Mouse (Mus musculus): ENCODE results near the gene Itm2b. TPM values are rescaled to one million over a fixed set of nuclear protein-coding genes. Genes with fewer than 3 reads are reported as not detected.

Itm2b gene
- total and polyA plus RNA-seq, 3 experiments, result 104 to 523 (median 507) TPM

DNA sequence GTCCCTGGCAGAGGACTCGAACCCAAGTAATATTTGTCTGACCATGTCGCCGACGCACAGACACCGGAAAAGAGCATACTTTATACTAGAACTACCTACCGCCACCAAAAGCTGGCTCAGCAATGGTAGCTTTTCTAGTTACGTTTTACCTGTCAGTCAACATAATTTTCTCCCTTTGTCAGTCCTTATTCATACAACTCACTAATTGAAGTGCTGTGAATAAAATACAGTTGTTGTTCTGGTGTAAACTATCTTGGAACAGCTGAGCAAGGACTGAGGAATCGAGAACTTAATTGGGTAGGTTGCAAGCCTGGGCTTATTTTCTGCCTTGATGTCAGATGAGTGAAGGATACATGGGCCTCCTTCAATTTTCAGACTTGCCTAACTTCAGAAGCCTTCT lies 58.6 kb downstream of the Itm2b start:
- Histone ChIP-seq H3K36me3 (replicated peaks) (peaks cover 4% of the 10 kb centered on the region), H3K4me3 (ENCODE audit: low read depth, low read length) (peak overlapping the region; percentile 87), H3K27me3 (ENCODE audit: insufficient read depth, low read length) (no peaks in the 10 kb centered on the region), H3K4me1 (ENCODE audit: insufficient read depth, low read depth, low read length) (peaks cover 33% of the 10 kb centered on the region), H3K9me3 (replicated peaks) (no peaks in the 10 kb centered on the region)
- no peak for TF ChIP-seq GATA1 (IDR thresholded peaks at IDR 0.05; ENCODE audit: borderline replicate concordance, low read length)
- TF ChIP-seq CTCF (IDR thresholded peaks at IDR 0.05; ENCODE audit: low read depth, low read length), result no peak
- no peak for TF ChIP-seq GATA2 (IDR thresholded peaks at IDR 0.05; ENCODE audit: borderline replicate concordance, low read depth, low read length)
- no peak for TF ChIP-seq TAL1 (conservative IDR thresholded peaks at IDR 0.05; ENCODE audit: low read depth, low read length)
- no peak for TF ChIP-seq POLR2AphosphoS5 (IDR thresholded peaks at IDR 0.05; ENCODE audit: insufficient replicate concordance, low read depth, low read length)
- DNase-seq (ENCODE audit: low spot score), result no peak
- no peak for ATAC-seq (ENCODE audit: extremely low read depth, insufficient number of reproducible peaks, low FRiP score, poor library complexity, severe bottlenecking)

DNA sequence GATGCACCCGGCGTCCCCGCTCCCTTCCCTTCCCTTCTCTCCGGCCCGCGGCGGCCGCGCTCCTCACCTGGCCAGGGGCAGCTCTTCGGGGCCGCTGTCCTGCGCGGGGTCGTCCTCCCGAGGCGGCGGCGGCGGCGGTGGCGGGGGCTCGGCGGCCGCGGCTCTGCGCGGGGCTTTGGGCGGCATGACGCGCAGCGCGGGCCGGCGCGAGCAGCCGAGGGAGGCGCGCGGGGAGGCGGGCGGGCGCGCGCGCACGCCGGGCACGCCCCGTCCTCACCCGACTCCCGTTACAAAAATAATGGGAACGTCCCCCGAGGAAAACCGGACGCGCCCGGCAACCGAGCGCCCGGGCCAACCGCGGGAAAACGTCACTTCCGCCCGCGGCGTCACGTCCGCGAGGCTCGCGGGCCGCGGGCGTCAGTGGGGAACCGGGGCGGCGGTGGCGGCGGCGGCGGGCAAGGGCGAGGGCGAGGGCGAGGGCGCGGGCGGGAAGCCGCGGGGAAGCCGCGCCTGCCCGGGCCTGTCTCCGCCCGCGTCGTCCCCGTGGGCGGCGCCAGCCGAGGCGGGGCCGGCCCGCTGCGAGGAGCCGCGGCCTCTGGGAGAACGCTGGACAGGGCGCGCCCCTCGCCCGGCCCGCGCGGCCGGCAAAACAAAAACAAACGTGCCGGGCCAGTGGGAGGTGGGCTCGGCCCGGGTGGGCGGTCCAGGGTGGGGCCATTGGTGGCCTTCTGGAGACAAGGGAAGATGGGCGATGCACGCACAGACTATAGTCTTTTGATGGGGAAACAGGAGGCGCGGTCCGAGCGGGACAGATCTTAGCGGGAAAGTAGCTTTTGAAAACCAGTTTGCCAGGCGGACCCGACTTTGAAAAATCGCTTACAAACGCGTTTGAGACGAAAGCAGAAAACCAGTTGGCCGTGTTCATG lies 59.4 kb downstream of the Itm2b start, which contains the start of gene Rb1:
Gene Rb1 (minus strand): TSS at position 367 of the 926 bp plus-strand sequence.
- H3K36me3 ChIP-seq (replicated peaks), result peaks cover 12% of the 10 kb centered on the region
- peaks cover 40% of the 10 kb centered on the region for H3K4me1 ChIP-seq (ENCODE audit: insufficient read depth, low read depth, low read length)
- H3K9me3 ChIP-seq (replicated peaks), result no peaks in the 10 kb centered on the region
- peak within 1 kb of the TSS; percentile 87 for H3K4me3 ChIP-seq (ENCODE audit: low read depth, low read length)
- H3K27me3 ChIP-seq (ENCODE audit: insufficient read depth, low read length), result no peaks in the 10 kb centered on the region
- DNase-seq (ENCODE audit: low spot score), result peak; percentile 70
- peak; percentile 24; the same call in 1 of the 2 replicates for ATAC-seq (ENCODE audit: extremely low read depth, insufficient number of reproducible peaks, low FRiP score, poor library complexity, severe bottlenecking)
- TF ChIP-seq GATA2 (IDR thresholded peaks at IDR 0.05; ENCODE audit: borderline replicate concordance, low read depth, low read length), result no peak
- TF ChIP-seq TAL1 (conservative IDR thresholded peaks at IDR 0.05; ENCODE audit: low read depth, low read length), result no peak
- no peak for TF ChIP-seq CTCF (IDR thresholded peaks at IDR 0.05; ENCODE audit: low read depth, low read length)
- no peak for TF ChIP-seq POLR2AphosphoS5 (IDR thresholded peaks at IDR 0.05; ENCODE audit: insufficient replicate concordance, low read depth, low read length)
- TF ChIP-seq GATA1 (IDR thresholded peaks at IDR 0.05; ENCODE audit: borderline replicate concordance, low read length), result no peak

GRCm38 (mm10) chr14:73324634-73325455 lies 60.2 kb downstream of the Itm2b start:
- ATAC-seq (ENCODE audit: extremely low read depth, insufficient number of reproducible peaks, low FRiP score, poor library complexity, severe bottlenecking) (no peak; the same call in 1 of the 2 replicates), DNase-seq (ENCODE audit: low spot score) (peak; percentile 48)
- peaks cover 49% of the 10 kb centered on the region for H3K4me1 ChIP-seq (ENCODE audit: insufficient read depth, low read depth, low read length)
- no peaks in the 10 kb centered on the region for H3K9me3 ChIP-seq (replicated peaks)
- TF ChIP-seq CTCF (IDR thresholded peaks at IDR 0.05; ENCODE audit: low read depth, low read length) (no peak), GATA1 (IDR thresholded peaks at IDR 0.05; ENCODE audit: borderline replicate concordance, low read length) (no peak), TAL1 (conservative IDR thresholded peaks at IDR 0.05; ENCODE audit: low read depth, low read length) (no peak), POLR2AphosphoS5 (IDR thresholded peaks at IDR 0.05; ENCODE audit: insufficient replicate concordance, low read depth, low read length) (no peak), GATA2 (IDR thresholded peaks at IDR 0.05; ENCODE audit: borderline replicate concordance, low read depth, low read length) (no peak)
- peaks cover 20% of the 10 kb centered on the region for H3K36me3 ChIP-seq (replicated peaks)
- peak overlapping the region; percentile 87 for H3K4me3 ChIP-seq (ENCODE audit: low read depth, low read length)
- H3K27me3 ChIP-seq (ENCODE audit: insufficient read depth, low read length), result no peaks in the 10 kb centered on the region

DNA sequence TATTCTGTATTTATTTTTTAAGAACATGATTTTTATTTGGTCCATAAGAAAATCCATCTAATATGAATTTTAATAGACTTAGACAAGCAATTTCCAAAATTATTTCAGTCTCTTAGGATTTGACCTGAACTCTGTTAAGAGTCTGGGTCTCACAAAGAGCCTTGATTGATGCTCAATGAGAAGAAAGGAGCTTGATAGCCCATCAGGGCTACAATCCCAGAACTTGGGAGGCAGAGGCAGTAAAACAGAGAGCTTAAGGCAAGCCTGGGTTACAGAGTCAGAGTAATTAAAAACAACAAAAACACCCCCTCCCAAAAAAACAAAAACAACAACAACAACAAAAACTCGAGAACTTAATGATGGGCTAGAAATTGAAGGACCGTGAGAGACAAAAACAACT lies 61.1 kb downstream of the Itm2b start:
- TF ChIP-seq GATA2 (IDR thresholded peaks at IDR 0.05; ENCODE audit: borderline replicate concordance, low read depth, low read length), result no peak
- no peak for TF ChIP-seq GATA1 (IDR thresholded peaks at IDR 0.05; ENCODE audit: borderline replicate concordance, low read length)
- no peak for TF ChIP-seq TAL1 (conservative IDR thresholded peaks at IDR 0.05; ENCODE audit: low read depth, low read length)
- no peak for TF ChIP-seq CTCF (IDR thresholded peaks at IDR 0.05; ENCODE audit: low read depth, low read length)
- H3K4me1 ChIP-seq (ENCODE audit: insufficient read depth, low read depth, low read length), result peaks cover 49% of the 10 kb centered on the region
- no peaks in the 10 kb centered on the region for H3K27me3 ChIP-seq (ENCODE audit: insufficient read depth, low read length)
- ATAC-seq (ENCODE audit: extremely low read depth, insufficient number of reproducible peaks, low FRiP score, poor library complexity, severe bottlenecking) (no peak), DNase-seq (ENCODE audit: low spot score) (no peak)
- H3K4me3 ChIP-seq (ENCODE audit: low read depth, low read length), result peak overlapping the region; percentile 87; the same call in 1 of the 2 replicates
- H3K9me3 ChIP-seq (replicated peaks), result no peaks in the 10 kb centered on the region
- peaks cover 27% of the 10 kb centered on the region for H3K36me3 ChIP-seq (replicated peaks)

- ATAC-seq (ENCODE audit: extremely low read depth, insufficient number of reproducible peaks, low FRiP score, poor library complexity, severe bottlenecking) (peak; percentile 79), DNase-seq (ENCODE audit: low spot score) (peak; percentile 23)
- Histone ChIP-seq H3K36me3 (replicated peaks) (peaks cover 36% of the 10 kb centered on the region), H3K9me3 (replicated peaks) (no peaks in the 10 kb centered on the region), H3K4me1 (ENCODE audit: insufficient read depth, low read depth, low read length) (peaks cover 49% of the 10 kb centered on the region), H3K27me3 (ENCODE audit: insufficient read depth, low read length) (no peaks in the 10 kb centered on the region), H3K4me3 (ENCODE audit: low read depth, low read length) (no peak overlapping the region; the same call in 1 of the 2 replicates)
- TF ChIP-seq GATA1 (IDR thresholded peaks at IDR 0.05; ENCODE audit: borderline replicate concordance, low read length) (no peak), TAL1 (conservative IDR thresholded peaks at IDR 0.05; ENCODE audit: low read depth, low read length) (peak; percentile 54), POLR2AphosphoS5 (IDR thresholded peaks at IDR 0.05; ENCODE audit: insufficient replicate concordance, low read depth, low read length) (no peak), CTCF (IDR thresholded peaks at IDR 0.05; ENCODE audit: low read depth, low read length) (no peak), GATA2 (IDR thresholded peaks at IDR 0.05; ENCODE audit: borderline replicate concordance, low read depth, low read length) (no peak)
Measured at GRCm38 (mm10) chr14:73322142-73322541, 62.9 kb downstream of the Itm2b start.
